Mouse (Mus musculus) left cerebral cortex, adult 2 months (tissue): ENCODE data around the gene S100a3. TPM values are rescaled to one million over a fixed set of nuclear protein-coding genes. Genes with fewer than 3 reads are reported as not detected.

Experiments
- DNase-seq, 2 experiments: peaks; one replicate each; pipeline ENCODE4 v3.0.0; 2021 to 2022; ENCODE audit warnings: low spot score in 2 of 2, mixed read lengths in 1 of 2; ENCODE audit errors: extremely low spot score in 1 of 2
- H3K27ac ChIP-seq: fragments of 200-600 bp; 2 replicates; pipeline ENCODE4 v1.8.1; 2022
- H3K4me3 ChIP-seq: fragments of 200-600 bp; 2 replicates; pipeline ENCODE4 v1.8.1; 2022
- CTCF ChIP-seq: fragments of 200-600 bp; IDR thresholded peaks from 2 replicates; pipeline ENCODE4 v1.8.1; 2022; ENCODE audit warnings: antibody characterized with exemption, mild to moderate bottlenecking, moderate library complexity
- intact Hi-C: fragments of 180-260 bp; cut with DNase I; formaldehyde crosslinking; loops from one replicate; pipeline ENCODE4 v1.15.1; 2025
- total RNA-seq, 2 experiments: library from RNA; stranded (reverse); gene quantifications; 2 replicates each; pipeline ENCODE4 v1.2.3; 2021

Gene S100a3
- total RNA-seq, 2 experiments from 2014 or later: 0.56 to 0.81 TPM

DNA sequence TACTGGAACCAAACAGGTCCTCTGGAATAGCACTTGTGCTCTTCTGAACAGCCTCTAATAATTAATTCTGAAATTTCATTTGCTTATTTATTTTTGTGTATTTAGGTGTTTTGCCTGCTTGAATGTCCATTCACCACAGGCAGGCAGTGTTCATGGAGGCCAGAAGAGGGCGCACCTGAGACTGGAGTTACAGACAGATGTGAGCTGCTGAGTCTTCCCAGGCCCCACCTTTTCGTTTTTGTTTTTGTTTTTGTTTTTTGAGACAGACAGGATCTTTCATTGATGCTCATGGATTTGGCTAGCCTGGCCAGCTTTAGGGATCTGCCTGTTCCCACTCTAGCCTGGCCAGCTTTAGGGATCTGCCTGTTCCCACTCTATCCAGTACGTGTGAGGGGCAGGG, 83.8 kb downstream of the S100a3 start:
- intact Hi-C loops: no loop called here

GRCm38 (mm10) chr3:90647291-90647690, 86.9 kb downstream of the S100a3 start:
- intact Hi-C loops: no loop called here

More for the DNA sequence above, 83.8 kb downstream of the S100a3 start:
- H3K4me3 ChIP-seq: no peak overlapping the region
- H3K27ac ChIP-seq: no peak overlapping the region
- peak in 1 of 2 experiments; percentile 30 for DNase-seq
- peak; percentile 62 for TF ChIP-seq CTCF

GRCm38 (mm10) chr3:90648981-90649380, 88.6 kb downstream of the S100a3 start:
- intact Hi-C loops: no loop called here
- Histone ChIP-seq H3K4me3 (no peak overlapping the region), H3K27ac (peak overlapping the region; percentile 68)
- no peak for DNase-seq
- TF ChIP-seq CTCF: no peak

More at GRCm38 (mm10) chr3:90647291-90647690, 86.9 kb downstream of the S100a3 start:
- no peak overlapping the region for H3K27ac ChIP-seq
- no peak for DNase-seq
- no peak for TF ChIP-seq CTCF
- no peak overlapping the region for H3K4me3 ChIP-seq

DNA sequence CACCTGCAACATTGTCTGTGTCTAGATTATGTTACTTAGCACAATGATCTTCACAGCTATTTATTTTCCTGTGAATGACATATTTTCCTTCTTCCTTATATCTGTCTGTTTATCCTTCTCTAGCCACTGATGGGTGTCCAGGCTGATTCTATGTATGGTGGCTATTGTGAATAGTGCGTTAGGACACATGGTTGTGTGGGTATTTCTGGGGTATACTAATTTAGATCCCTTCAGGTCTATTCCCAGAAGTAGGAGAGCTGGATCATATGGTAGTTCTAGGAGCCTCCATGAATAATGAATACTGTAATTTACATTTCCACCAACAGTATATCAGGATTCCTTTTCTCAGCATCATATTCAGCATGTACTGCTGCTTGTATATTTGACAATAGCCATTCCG, 89.5 kb downstream of the S100a3 start:
- intact Hi-C loops: loop anchor here (1.0 to 5.0 kb wide), 6 partner anchors 33 to 238 kb away; partner anchors contain the start of genes Chtop and Ints3
- H3K4me3 ChIP-seq: no peak overlapping the region
- no peak for TF ChIP-seq CTCF
- no peak for DNase-seq
- peak overlapping the region; percentile 68 for H3K27ac ChIP-seq

Other genes with a start within 250 kb of the S100a3 start
- 1 to 10 TPM; 8.1 to 8.3 TPM for gene Slc27a3, start 170.6 kb upstream of the S100a3 start, total RNA-seq
- gene Ints3, start 127.0 kb upstream of the S100a3 start, total RNA-seq: 10 to 100 TPM; 62.1 to 65.7 TPM
- 1 to 10 TPM; 3.3 TPM for gene Npr1, start 94.7 kb upstream of the S100a3 start, total RNA-seq
- 10 to 100 TPM; 75.1 to 92.3 TPM for gene Ilf2, start 84.5 kb upstream of the S100a3 start, total RNA-seq
- 10 to 100 TPM; 48.8 to 50.9 TPM for gene Snapin, start 69.5 kb upstream of the S100a3 start, total RNA-seq
- 100 to 1,000 TPM; 164 TPM for gene Chtop, start 51.1 kb upstream of the S100a3 start, total RNA-seq
- gene S100a1, start 46.2 kb upstream of the S100a3 start, total RNA-seq: 100 to 1,000 TPM; 119 to 123 TPM
- gene S100a13, start 46.1 kb upstream of the S100a3 start, total RNA-seq: 10 to 100 TPM; 15.4 to 18.1 TPM
- under 1 TPM in 1 of 2 experiments, not detected in 1; 0.34 TPM for gene S100a14, start 33.7 kb upstream of the S100a3 start, total RNA-seq
- 10 to 100 TPM; 60.2 to 70.1 TPM for gene S100a16, start 23.3 kb upstream of the S100a3 start, total RNA-seq
- gene S100a2, start 29.7 kb downstream of the S100a3 start, total RNA-seq: not detected
- not detected for gene Gm42674, start 41.3 kb downstream of the S100a3 start, total RNA-seq
- 1 to 10 TPM; 4.6 to 4.8 TPM for gene S100a4, start 43.2 kb downstream of the S100a3 start, total RNA-seq
- not detected for gene S100a5, start 47.9 kb downstream of the S100a3 start, total RNA-seq
- 10 to 100 TPM; 28.8 to 31.0 TPM for gene S100a6, start 52.3 kb downstream of the S100a3 start, total RNA-seq
- gene S100a7a, start 93.4 kb downstream of the S100a3 start, total RNA-seq: 1 to 10 TPM in 1 of 2 experiments, under 1 TPM in 1; 0.72 to 1.1 TPM
- gene S100a8, start 108.4 kb downstream of the S100a3 start, total RNA-seq: 1 to 10 TPM in 1 of 2 experiments, not detected in 1; 3.0 TPM
- 1 to 10 TPM in 1 of 2 experiments, not detected in 1; 2.1 TPM for gene S100a9, start 135.1 kb downstream of the S100a3 start, total RNA-seq
- not detected for gene Pglyrp4, start 166.3 kb downstream of the S100a3 start, total RNA-seq
- not detected for gene Gm5849, start 217.3 kb downstream of the S100a3 start, total RNA-seq